Mouse (Mus musculus) lung, embryonic 14.5 days (tissue): ENCODE measurements around the gene Pcdh18. TPM values are rescaled to one million over a fixed set of nuclear protein-coding genes. Genes with fewer than 3 reads are reported as not detected.

Experiments
- ATAC-seq: fragments of 200-750 bp; cut with Nextera tagmentation; 2 replicates; pipeline ENCODE4 v1.8.0; 2017; ENCODE audit warnings: mild to moderate bottlenecking, moderate TSS enrichment, moderate library complexity; ENCODE audit not compliant: insufficient read depth
- DNase-seq: peaks from one replicate; pipeline ENCODE4 v3.0.0-alpha.2; 2015
- H3K27ac ChIP-seq: fragments of 300-500 bp; sonication (generic); 2 replicates; pipeline ENCODE4 v1.5.1; 2014; ENCODE audit warnings: low read depth, mild to moderate bottlenecking, moderate library complexity
- H3K27me3 ChIP-seq: fragments of 300-500 bp; sonication (generic); 2 replicates; pipeline ENCODE4 v1.6.1; 2014; ENCODE audit warnings: low read length, control low read depth; ENCODE audit not compliant: insufficient read depth
- H3K36me3 ChIP-seq: fragments of 300-500 bp; sonication (generic); 2 replicates; pipeline ENCODE4 v1.6.1; 2014; ENCODE audit warnings: control low read depth; ENCODE audit not compliant: insufficient read depth
- H3K4me1 ChIP-seq: fragments of 300-500 bp; sonication (generic); 2 replicates; pipeline ENCODE4 v1.6.1; 2014; ENCODE audit warnings: antibody characterized with exemption, control low read depth; ENCODE audit not compliant: insufficient read depth
- H3K4me2 ChIP-seq: fragments of 300-500 bp; sonication (generic); 2 replicates; pipeline ENCODE4 v1.6.1; 2014; ENCODE audit warnings: mild to moderate bottlenecking
- H3K4me3 ChIP-seq: fragments of 300-500 bp; sonication (generic); 2 replicates; pipeline ENCODE4 v1.5.1; 2014; ENCODE audit warnings: low read depth, low read length
- H3K9ac ChIP-seq: fragments of 300-500 bp; sonication (generic); 2 replicates; pipeline ENCODE4 v1.6.1; 2014
- H3K9me3 ChIP-seq: fragments of 300-500 bp; sonication (generic); 2 replicates; pipeline ENCODE4 v1.6.1; 2016; ENCODE audit warnings: low read depth, low read length, control low read depth
- CTCF ChIP-seq: IDR thresholded peaks from 2 replicates; pipeline ENCODE4 v1.5.1; 2016; ENCODE audit warnings: antibody characterized with exemption, low read depth
- WGBS: fragments of 180-500 bp; shearing (Covaris S2); extraction: QIAGEN DNeasy Blood & Tissue Kit; methylation state at CpG from one replicate; pipeline ENCODE4 v1.1.7; 2014; 5-methylcytosine and 5-hydroxymethylcytosine counted together
- polyA plus RNA-seq: library from polyadenylated mRNA; unstranded; fragments of >200 nt; fragmentation: Nextera tagmentation; extraction: Ambion mirVana; gene quantifications from 2 replicates; pipeline ENCODE4 v1.2.1, GENCODE M21; 2014

The Pcdh18 gene
- polyA plus RNA-seq, 1 experiment from 2014 or later: 77.1 TPM

- Histone ChIP-seq H3K4me1 (no peaks in the 10 kb centered on the region), H3K27ac (no peak overlapping the region), H3K9me3 (no peaks in the 10 kb centered on the region), H3K4me3 (no peak overlapping the region), H3K27me3 (no peaks in the 10 kb centered on the region), H3K36me3 (peaks cover 4% of the 10 kb centered on the region), H3K9ac (no peak overlapping the region), H3K4me2 (no peak overlapping the region)
- TF ChIP-seq CTCF: no peak
- DNase-seq (no peak), ATAC-seq (no peak)
Observed at GRCm38 (mm10) chr3:49738531-49738930, 18.6 kb downstream of the Pcdh18 start.

GRCm38 (mm10) chr3:49706503-49706902 lies 50.6 kb downstream of the Pcdh18 start:
- Histone ChIP-seq H3K4me2 (no peak overlapping the region), H3K9me3 (no peaks in the 10 kb centered on the region), H3K9ac (no peak overlapping the region), H3K27me3 (no peaks in the 10 kb centered on the region), H3K36me3 (no peaks in the 10 kb centered on the region), H3K4me3 (no peak overlapping the region), H3K4me1 (no peaks in the 10 kb centered on the region), H3K27ac (no peak overlapping the region)
- no peak for TF ChIP-seq CTCF
- WGBS: 63% methylated on average over 2 of the region's 2 CpGs
- no peak for DNase-seq
- ATAC-seq: no peak

- ATAC-seq: no peak
- 30% methylated on average over 2 of the region's 2 CpGs for WGBS
- H3K4me3 ChIP-seq: no peak overlapping the region
Observed at GRCm38 (mm10) chr3:49699951-49700350, 57.2 kb downstream of the Pcdh18 start.

More at GRCm38 (mm10) chr3:49699951-49700350, 57.2 kb downstream of the Pcdh18 start:
- H3K36me3 ChIP-seq: no peaks in the 10 kb centered on the region
- no peaks in the 10 kb centered on the region for H3K9me3 ChIP-seq
- TF ChIP-seq CTCF: no peak
- no peaks in the 10 kb centered on the region for H3K27me3 ChIP-seq
- no peak overlapping the region for H3K4me2 ChIP-seq
- no peak overlapping the region for H3K9ac ChIP-seq
- DNase-seq: no peak
- no peaks in the 10 kb centered on the region for H3K4me1 ChIP-seq
- no peak overlapping the region for H3K27ac ChIP-seq
